Mouse (Mus musculus): ENCODE results near the gene Mief1. TPM values are rescaled to one million over a fixed set of nuclear protein-coding genes. Genes with fewer than 3 reads are reported as not detected.

Gene Mief1
- total and polyA plus RNA-seq, 2 experiments, result 13.4 to 17.1 TPM

DNA sequence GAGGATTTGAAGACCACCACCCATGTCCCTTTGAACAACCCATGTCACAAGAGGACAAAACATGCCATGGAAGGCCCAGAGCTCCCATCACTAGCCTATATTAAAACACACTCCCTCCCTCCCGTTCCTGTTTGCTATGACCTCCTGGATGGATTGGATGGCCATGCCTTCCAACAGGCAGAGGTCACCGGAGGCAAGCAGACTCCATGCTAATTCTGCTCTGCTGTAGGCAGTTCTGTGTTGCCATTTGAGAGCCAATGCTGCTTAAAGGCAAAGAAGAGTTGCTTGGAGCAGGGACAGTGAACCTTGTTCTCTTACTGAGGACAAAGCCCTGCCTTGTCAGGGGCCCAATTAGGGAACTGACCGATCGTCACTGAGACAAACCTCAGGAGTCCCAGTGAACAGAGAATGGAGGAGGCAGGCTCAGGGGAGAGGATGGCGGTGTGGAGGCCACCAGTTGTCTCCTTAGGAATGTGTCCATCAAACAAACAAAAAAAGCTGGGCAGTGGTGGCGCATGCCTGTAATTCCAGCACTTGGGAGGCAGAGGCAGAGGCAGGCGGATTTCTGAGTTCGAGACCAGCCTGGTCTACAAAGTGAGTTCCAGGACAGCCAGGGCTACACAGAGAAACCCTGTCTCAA is 25.7 kb downstream of the Mief1 start:
- peak overlapping the region; percentile 0 for H3K27ac ChIP-seq (replicated peaks; ENCODE audit: insufficient read depth, low read depth, low read length)
- 48% methylated on average over 8 of the region's 8 CpGs for WGBS
- no peak for TF ChIP-seq POLR2A (IDR thresholded peaks at IDR 0.05; ENCODE audit: extremely low read depth, insufficient read depth, low read length)
- no peak for TF ChIP-seq CTCF (IDR thresholded peaks at IDR 0.05; ENCODE audit: low read depth, low read length)

DNA sequence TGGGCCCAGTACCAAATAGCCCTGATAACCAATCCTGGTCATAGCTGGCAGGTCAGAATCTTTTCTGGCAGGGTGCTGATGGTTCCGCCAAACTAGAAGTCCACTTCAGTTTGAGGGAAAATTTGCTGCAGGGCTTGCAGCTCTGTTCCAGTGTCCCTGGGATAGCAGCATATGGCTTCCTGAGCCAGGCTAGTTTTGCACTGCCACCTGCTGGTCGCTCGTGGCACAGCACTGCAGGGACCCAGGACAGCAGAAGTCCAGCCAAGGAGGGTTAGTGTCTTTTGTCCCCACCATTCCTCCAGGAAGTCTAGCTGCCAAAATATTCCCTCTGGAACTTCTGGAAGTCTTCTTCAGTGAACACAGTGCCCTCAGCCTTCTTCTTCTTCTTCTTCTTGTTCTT is 26.9 kb downstream of the Mief1 start:
- Histone ChIP-seq H3K27ac (replicated peaks; ENCODE audit: insufficient read depth, low read depth, low read length) (no peak overlapping the region), H3K79me2 (ENCODE audit: control insufficient read depth, insufficient read depth, low read length) (peaks cover 21% of the 10 kb centered on the region; the same call in 1 of the 2 replicates), H3K27me3 (ENCODE audit: control insufficient read depth, insufficient read depth, low read length) (no peaks in the 10 kb centered on the region), H3K4me3 (ENCODE audit: insufficient read depth, low read depth, low read length) (no peak overlapping the region), H3K4me1 (ENCODE audit: control insufficient read depth, insufficient read depth, low read length) (peaks cover 16% of the 10 kb centered on the region), H3K36me3 (ENCODE audit: control insufficient read depth, insufficient read depth, low read length) (peaks cover 18% of the 10 kb centered on the region), H3K9ac (ENCODE audit: low read depth, low read length) (no peak overlapping the region)
- DNase-seq (ENCODE audit: extremely low read depth, low read depth, low spot score), result peak; percentile 58
- TF ChIP-seq CTCF (IDR thresholded peaks at IDR 0.05; ENCODE audit: low read depth, low read length) (peak; percentile 99), POLR2A (IDR thresholded peaks at IDR 0.05; ENCODE audit: extremely low read depth, insufficient read depth, low read length) (no peak)
- WGBS, result 16% methylated on average over 3 of the region's 3 CpGs

More for the DNA sequence above, 25.7 kb downstream of the Mief1 start:
- peaks cover 18% of the 10 kb centered on the region for H3K36me3 ChIP-seq (ENCODE audit: control insufficient read depth, insufficient read depth, low read length)
- H3K4me1 ChIP-seq (ENCODE audit: control insufficient read depth, insufficient read depth, low read length), result peaks cover 16% of the 10 kb centered on the region
- H3K27me3 ChIP-seq (ENCODE audit: control insufficient read depth, insufficient read depth, low read length), result no peaks in the 10 kb centered on the region
- H3K9ac ChIP-seq (ENCODE audit: low read depth, low read length), result no peak overlapping the region
- DNase-seq (ENCODE audit: extremely low read depth, low read depth, low spot score), result peak; percentile 71
- H3K79me2 ChIP-seq (ENCODE audit: control insufficient read depth, insufficient read depth, low read length), result peaks cover 24% of the 10 kb centered on the region; the same call in 1 of the 2 replicates
- H3K4me3 ChIP-seq (ENCODE audit: insufficient read depth, low read depth, low read length), result no peak overlapping the region

DNA sequence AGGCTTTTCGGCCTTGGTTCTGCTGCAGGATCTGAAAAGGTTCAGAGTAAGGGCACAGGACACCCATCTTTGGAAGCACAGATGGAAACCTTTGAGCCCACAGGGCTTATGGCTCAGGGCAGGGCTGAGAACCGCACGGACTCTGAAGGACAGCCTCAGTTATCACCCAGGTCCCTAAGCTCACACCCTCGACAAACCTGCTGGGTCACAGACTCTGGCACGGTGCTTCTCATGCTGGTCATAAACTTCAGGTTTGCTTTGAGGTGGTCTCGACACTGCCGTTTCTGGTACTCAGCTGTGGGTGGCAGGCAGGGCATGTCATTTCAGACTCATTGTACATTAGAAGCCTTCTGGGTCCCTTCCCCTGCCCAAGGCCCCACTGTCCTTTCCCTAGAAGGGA is 27.3 kb downstream of the Mief1 start:
- Histone ChIP-seq H3K27me3 (ENCODE audit: control insufficient read depth, insufficient read depth, low read length) (no peaks in the 10 kb centered on the region), H3K79me2 (ENCODE audit: control insufficient read depth, insufficient read depth, low read length) (peaks cover 17% of the 10 kb centered on the region; the same call in 1 of the 2 replicates), H3K27ac (replicated peaks; ENCODE audit: insufficient read depth, low read depth, low read length) (no peak overlapping the region), H3K36me3 (ENCODE audit: control insufficient read depth, insufficient read depth, low read length) (peaks cover 17% of the 10 kb centered on the region), H3K4me3 (ENCODE audit: insufficient read depth, low read depth, low read length) (no peak overlapping the region), H3K4me1 (ENCODE audit: control insufficient read depth, insufficient read depth, low read length) (peaks cover 16% of the 10 kb centered on the region), H3K9ac (ENCODE audit: low read depth, low read length) (no peak overlapping the region)
- 80% methylated on average over 7 of the region's 7 CpGs for WGBS
- TF ChIP-seq CTCF (IDR thresholded peaks at IDR 0.05; ENCODE audit: low read depth, low read length), result no peak
- TF ChIP-seq POLR2A (IDR thresholded peaks at IDR 0.05; ENCODE audit: extremely low read depth, insufficient read depth, low read length), result no peak
- DNase-seq (ENCODE audit: extremely low read depth, low read depth, low spot score), result no peak

DNA sequence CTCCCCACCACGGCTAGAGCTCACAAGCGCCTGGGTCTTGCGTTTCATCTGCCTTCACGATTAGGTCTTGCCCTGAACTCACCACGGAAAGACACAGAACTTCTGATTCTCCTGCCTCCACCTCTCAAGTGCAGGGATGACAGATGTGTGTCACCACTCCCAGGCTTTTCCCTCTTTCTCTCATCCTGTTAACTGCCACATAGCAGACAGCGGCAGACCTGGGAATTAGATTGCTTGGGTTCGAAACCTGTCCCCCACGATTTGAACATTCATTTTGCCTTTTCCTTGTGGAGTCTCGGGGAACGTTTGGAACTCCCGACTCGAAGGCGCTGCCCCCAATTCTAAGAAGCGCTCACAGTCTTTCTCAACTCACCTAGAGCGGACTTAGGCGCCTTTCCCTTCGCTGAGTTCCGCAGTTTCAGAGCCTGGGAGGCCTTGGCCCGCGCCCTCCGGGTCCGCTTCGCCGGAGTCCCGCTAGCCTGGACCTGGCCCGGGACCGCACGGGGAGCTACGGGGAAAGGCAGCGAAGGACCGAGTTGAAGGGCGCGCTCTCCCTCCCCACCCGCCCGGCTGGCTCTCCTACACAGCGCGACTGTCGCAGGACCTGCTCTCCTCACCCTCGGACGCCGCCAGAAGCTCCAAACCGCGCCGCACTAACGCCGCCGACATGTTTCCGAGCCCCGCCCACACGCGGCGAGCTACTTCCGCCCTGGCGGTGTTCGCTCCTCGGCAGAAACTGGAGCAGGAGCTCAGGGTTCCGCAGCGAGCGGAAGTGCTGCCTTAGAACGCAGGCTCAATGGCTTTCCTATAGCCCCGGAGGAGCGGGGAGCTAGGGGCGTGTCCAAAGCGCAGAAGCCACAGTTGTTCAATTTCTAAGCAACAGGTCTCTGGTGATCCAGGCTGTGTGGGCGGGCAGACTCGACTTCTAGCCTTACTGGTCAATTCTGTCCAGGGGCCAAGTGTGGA is 30.1 kb downstream of the Mief1 start, which contains the start of gene Rps19bp1:
Rps19bp1 (minus strand) TSS at position 706 of the 966 bp plus-strand sequence.
- H3K79me2 ChIP-seq (ENCODE audit: control insufficient read depth, insufficient read depth, low read length), result peaks cover 13% of the 10 kb centered on the region; the same call in 1 of the 2 replicates
- TF ChIP-seq CTCF (IDR thresholded peaks at IDR 0.05; ENCODE audit: low read depth, low read length) (no peak), POLR2A (IDR thresholded peaks at IDR 0.05; ENCODE audit: extremely low read depth, insufficient read depth, low read length) (peak; percentile 64; the same call in 1 of the 2 replicates)
- peaks cover 6% of the 10 kb centered on the region for H3K4me1 ChIP-seq (ENCODE audit: control insufficient read depth, insufficient read depth, low read length)
- WGBS, result under 1% methylated on average over 66 of the region's 66 CpGs
- H3K4me3 ChIP-seq (ENCODE audit: insufficient read depth, low read depth, low read length), result peak within 1 kb of the TSS; percentile 76
- no peaks in the 10 kb centered on the region for H3K36me3 ChIP-seq (ENCODE audit: control insufficient read depth, insufficient read depth, low read length)
- peak within 1 kb of the TSS; percentile 73 for H3K9ac ChIP-seq (ENCODE audit: low read depth, low read length)
- DNase-seq (ENCODE audit: extremely low read depth, low read depth, low spot score), result peak; percentile 87
- peak within 1 kb of the TSS; percentile 56 for H3K27ac ChIP-seq (replicated peaks; ENCODE audit: insufficient read depth, low read depth, low read length)
- H3K27me3 ChIP-seq (ENCODE audit: control insufficient read depth, insufficient read depth, low read length), result no peaks in the 10 kb centered on the region

DNA sequence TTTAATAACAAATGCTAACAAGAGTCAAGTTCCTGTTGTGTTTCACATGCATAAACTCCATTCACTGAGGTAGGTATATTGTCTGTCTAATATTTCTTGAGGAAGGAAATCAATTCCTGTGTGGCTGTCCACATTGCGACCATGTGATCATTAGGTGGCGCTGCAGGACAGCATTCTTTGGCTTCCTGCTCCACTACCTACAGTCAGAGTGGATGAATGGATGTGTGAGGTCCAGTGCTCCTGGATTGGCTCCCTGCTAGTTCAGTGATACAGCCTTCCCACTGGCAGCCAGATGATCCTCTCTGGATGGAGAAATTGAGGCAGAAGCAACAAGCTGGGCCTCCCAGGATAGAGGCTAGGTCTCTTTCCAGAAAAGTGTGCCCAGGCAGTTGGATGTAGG is 32.5 kb downstream of the Mief1 start:
- Histone ChIP-seq H3K4me1 (ENCODE audit: control insufficient read depth, insufficient read depth, low read length) (peaks cover 6% of the 10 kb centered on the region), H3K27ac (replicated peaks; ENCODE audit: insufficient read depth, low read depth, low read length) (no peak overlapping the region), H3K4me3 (ENCODE audit: insufficient read depth, low read depth, low read length) (no peak overlapping the region), H3K9ac (ENCODE audit: low read depth, low read length) (no peak overlapping the region), H3K36me3 (ENCODE audit: control insufficient read depth, insufficient read depth, low read length) (no peaks in the 10 kb centered on the region), H3K79me2 (ENCODE audit: control insufficient read depth, insufficient read depth, low read length) (peaks cover 13% of the 10 kb centered on the region; the same call in 1 of the 2 replicates), H3K27me3 (ENCODE audit: control insufficient read depth, insufficient read depth, low read length) (no peaks in the 10 kb centered on the region)
- TF ChIP-seq CTCF (IDR thresholded peaks at IDR 0.05; ENCODE audit: low read depth, low read length) (peak; percentile 79), POLR2A (IDR thresholded peaks at IDR 0.05; ENCODE audit: extremely low read depth, insufficient read depth, low read length) (no peak)
- DNase-seq (ENCODE audit: extremely low read depth, low read depth, low spot score), result peak; percentile 68
- WGBS, result 0% methylated on average over 2 of the region's 2 CpGs
